Mouse (Mus musculus): ENCODE measurements around the gene Tm9sf4.

Gene Tm9sf4

DNA sequence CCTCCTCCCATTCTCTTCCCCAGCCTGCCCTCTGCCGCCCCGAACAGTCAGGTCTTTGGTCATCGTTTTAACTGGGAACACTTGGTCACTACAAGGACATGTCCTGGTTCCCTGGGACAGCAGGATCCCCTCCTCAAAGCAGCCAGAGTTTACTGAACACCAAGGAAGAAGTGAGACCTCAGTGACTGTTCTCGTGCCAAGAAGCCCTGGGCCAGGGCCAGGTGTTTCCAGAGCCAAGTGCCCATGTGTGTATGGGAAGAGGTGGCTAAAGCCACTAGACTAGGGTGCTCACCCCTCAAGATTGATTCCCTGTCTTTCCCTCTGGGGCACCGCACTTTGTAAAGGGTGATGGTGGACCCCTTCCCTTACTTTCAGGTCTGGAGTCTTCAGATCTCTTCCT, 48.2 kb downstream of the Tm9sf4 start:
- intact Hi-C loops (cut with DNase I) = no loop called here

DNA sequence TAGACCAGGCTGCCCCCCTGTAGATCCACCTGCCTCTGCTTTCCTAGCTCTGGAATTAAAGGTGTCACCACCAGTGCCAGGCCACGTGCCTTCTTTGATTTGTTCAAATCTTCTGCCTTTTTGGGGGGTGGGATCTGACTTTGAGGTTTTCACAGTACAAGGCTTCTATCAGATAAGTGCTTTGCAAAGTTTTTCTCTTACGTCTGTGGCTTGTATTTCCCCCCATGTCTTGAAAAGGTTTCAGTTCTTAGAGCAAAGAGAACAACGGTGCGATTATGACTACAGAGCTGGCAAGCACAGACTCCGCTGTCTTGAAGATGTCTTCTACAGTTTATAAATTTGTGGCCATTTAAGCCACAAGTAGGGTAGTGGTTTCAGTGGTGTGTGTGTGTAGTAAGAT, 50.3 kb downstream of the Tm9sf4 start:
- intact Hi-C loops (cut with DNase I) = no loop called here

- intact Hi-C loops (cut with DNase I) = no loop called here
Observed at GRCm38 (mm10) chr2:153213351-153213750, 52.2 kb downstream of the Tm9sf4 start.

DNA sequence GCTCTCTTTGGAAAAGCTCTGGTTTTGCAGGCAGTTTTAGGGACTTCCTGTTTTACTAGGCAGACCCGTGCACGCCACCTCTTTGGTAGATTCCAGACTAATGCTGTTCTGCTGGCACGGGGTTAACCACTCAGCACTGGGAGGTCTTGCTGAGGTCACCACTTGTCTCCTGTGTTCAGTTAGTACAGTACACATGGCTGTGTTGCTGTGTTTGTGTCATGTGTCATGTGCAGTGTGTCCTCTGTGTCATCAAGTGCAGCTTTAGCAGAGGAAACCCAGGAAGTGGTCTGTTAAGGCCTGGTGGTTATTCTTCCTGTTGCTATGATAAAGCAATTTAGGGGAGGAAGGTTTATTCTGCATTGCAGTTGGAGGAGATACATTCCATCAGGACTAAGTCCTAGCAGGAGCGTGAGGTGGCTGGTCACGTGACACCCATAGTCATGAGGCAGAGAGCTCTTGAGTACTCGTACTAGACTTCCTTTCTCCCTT, 53.7 kb downstream of the Tm9sf4 start:
- intact Hi-C loops (cut with DNase I) = no loop called here

GRCm38 (mm10) chr2:153215421-153215820, 54.3 kb downstream of the Tm9sf4 start:
- intact Hi-C loops (cut with DNase I) = no loop called here

DNA sequence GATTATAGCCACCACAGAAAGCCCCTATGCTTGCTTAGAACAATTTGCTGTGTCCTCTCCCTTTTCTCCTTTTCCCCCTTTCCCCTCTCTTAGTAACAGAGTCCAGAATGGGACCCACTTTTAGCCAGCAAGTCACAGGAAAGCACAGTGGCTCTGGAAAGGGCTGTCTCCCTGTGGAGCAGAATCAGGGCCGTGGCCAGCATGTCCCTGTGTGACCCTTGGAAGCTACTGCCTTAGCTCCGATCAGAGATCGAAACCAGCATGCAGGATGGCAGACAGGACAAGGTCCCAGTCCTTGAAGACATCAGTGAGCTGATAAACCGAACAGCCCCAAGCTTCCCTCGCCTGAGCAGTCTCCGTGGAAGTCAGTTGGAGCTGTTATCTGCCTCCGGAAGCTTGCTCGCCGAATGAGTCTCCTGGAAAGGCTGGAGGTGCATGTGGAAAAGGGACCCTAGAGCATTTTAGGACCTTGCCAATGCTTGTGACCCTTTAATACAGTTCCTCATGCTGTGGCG, 56.8 kb downstream of the Tm9sf4 start:
- intact Hi-C loops (cut with DNase I) = no loop called here

DNA sequence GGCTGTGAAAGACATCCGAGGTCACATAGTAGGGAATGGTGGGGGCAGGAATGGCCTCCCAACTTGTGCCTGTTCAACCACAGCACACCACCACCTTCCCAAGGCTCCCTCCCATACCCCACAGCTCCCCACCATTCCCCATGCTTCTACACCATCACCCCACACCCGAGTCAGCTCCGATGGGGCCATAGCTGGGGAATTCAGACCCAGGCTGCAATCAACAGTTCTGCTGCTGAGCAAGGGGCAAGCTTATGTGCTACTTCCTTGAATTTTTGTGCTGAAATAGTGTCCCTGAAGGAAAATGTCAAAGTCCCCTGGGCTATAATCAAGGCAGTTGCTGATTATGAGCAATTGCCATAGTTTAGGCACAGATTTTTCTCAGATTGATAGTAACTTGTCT, 57.4 kb downstream of the Tm9sf4 start:
- intact Hi-C loops (cut with DNase I) = no loop called here

- intact Hi-C loops (cut with DNase I) = no loop called here
Observed at GRCm38 (mm10) chr2:153221620-153222019, 60.5 kb downstream of the Tm9sf4 start.

DNA sequence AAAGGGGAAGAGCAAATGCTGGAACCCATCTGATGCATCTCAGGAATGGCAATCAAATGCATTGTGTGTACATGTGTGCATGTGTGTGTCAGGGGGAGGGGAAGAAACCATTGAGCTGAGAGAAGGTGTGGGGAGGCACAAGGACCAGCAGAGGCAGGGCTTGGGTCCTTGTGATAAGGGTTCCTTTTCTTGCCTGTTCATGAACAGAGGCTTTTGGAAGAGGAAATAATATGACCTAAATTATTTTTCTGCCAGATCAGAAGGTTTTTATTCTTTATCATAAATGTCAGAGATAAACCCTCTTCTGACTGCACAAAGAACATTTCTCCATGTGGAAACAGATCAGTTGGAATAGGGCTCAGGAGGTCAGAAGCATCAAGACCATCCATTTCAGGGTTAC, 61.0 kb downstream of the Tm9sf4 start:
- intact Hi-C loops (cut with DNase I) = no loop called here

- intact Hi-C loops (cut with DNase I) = no loop called here
Observed at GRCm38 (mm10) chr2:153222566-153222965, 61.5 kb downstream of the Tm9sf4 start.

DNA sequence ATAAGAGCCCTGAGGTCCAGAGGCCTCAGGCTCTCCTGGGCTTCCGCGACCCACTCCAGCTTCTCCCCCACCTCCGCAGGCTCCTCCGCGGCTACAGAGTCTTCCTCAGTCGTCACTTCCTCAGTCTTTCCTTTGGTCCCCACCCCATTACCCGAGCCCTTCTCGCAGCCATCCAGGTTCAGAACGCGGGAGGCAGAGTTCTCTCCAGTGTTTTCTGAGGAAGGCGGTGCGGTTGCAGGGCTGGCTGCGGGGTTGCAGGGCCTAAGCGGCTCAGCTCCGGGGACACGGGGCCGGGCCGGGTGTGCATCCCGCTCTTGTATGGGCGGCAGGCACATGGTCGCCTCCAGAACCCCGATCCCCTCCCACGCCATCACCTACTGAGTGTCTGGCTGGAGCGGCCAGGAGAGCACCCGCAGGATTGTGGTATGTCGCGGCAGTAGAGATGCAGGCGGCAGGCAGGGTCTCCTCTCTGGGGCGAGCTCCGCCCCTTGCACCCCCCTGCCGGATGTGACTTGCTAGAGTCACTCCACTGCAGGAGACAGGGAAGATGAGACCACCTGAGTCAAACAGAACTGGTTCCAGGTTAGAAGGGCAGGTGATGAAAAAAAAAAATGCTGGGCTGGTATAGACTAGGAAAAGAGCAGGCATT, 64.0 kb downstream of the Tm9sf4 start, which contains the start of gene Tspyl3:
TSS of gene Tspyl3 (minus strand) at position 496 of the 649 bp plus-strand sequence.
- intact Hi-C loops (cut with DNase I) = no loop called here

DNA sequence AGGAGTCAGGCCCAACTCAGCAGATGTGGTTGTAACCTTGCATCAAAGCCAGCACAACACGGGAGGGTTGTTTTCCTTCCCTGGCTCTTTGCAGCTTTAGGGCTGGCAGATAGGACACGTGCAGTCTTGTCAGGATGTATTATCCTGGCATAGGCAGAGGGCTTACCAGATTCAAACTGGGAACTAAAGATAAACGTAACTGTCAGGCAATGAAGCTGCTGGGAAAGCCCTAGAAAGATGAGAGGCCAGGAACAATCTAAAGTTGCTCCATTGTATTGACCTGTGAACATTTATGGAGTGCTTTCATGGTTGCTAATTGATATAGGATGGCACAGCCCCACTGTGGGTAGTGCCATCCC, 64.5 kb downstream of the Tm9sf4 start:
- intact Hi-C loops (cut with DNase I) = no loop called here

- intact Hi-C loops (cut with DNase I) = no loop called here
Observed at GRCm38 (mm10) chr2:153227959-153228358, 66.9 kb downstream of the Tm9sf4 start.

DNA sequence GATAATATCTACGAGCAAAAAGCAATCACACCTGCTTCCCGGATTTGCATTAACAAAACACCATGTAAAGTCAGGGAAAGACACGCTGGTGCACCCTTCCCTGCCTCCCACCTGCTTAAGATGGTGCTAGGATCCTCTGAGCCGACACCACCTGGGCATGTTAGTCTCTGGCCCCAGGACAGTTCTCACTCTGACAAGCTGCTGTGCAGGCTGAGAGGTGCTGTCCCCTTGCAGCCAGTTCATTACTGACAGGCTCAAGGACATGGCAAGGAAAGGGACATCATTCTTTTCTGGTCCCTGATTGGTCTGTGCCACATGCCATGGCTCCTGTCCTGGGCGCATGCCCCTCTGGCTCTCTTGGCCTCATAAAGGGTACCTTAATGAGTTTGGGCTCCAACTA, 67.4 kb downstream of the Tm9sf4 start:
- intact Hi-C loops (cut with DNase I) = no loop called here

GRCm38 (mm10) chr2:153237193-153237592, 76.1 kb downstream of the Tm9sf4 start:
- intact Hi-C loops (cut with DNase I) = no loop called here

- intact Hi-C loops (cut with DNase I) = no loop called here
Observed at GRCm38 (mm10) chr2:153237891-153238290, 76.8 kb downstream of the Tm9sf4 start.

DNA sequence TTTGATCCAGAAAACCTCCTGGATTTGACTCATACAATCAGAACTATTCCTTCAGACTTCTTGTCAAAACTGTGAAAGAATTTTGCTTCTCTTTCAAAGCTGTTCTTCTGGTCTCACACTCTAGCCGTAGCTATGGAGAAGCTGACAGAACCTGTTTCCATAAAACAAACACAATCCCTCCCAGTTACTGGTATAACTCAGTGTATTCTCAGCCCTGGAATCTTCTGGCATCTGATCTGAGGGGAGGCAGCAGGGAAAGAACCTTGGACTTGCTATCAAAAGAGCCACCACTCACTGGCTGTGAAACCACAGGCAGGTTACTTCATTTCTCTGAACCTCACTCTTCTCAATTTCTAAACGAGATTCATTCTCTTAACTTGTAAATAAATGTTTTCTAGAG, 77.3 kb downstream of the Tm9sf4 start:
- intact Hi-C loops (cut with DNase I) = no loop called here

GRCm38 (mm10) chr2:153239021-153239859, 78.1 kb downstream of the Tm9sf4 start:
- intact Hi-C loops (cut with DNase I) = no loop called here

DNA sequence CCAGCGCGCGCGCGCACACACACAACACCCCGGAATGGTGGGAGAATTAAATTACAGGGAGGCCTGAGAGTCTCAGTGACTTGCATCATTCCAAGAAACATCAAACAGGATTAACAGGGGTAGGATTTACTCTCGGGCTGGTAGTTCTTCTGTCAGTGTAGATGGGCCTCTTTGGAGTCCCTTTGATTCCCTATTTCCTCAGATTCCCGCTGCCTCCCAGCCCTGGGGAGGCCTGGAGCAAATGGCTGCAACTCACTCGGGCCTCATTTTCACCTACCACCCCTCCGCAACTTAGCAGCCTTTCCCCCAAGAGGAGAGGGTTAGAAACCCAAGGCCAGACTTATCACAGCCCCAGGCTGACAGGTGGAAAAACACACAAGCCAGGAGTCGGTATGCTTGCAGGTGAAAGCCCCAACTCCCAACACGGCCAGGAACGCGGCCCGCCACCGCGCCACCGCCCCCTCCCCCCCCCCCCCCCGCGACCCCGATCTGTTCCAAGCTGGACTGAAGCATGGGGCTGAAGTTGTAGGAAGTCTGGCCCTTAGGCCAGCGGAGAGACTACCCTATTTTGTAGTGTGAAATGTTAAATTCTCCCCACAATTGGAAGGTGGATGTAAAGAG, 78.9 kb downstream of the Tm9sf4 start:
- intact Hi-C loops (cut with DNase I) = loop anchor here (5.0 kb wide), 1 partner anchor 78 kb away; the partner anchor contains the start of gene Tm9sf4

DNA sequence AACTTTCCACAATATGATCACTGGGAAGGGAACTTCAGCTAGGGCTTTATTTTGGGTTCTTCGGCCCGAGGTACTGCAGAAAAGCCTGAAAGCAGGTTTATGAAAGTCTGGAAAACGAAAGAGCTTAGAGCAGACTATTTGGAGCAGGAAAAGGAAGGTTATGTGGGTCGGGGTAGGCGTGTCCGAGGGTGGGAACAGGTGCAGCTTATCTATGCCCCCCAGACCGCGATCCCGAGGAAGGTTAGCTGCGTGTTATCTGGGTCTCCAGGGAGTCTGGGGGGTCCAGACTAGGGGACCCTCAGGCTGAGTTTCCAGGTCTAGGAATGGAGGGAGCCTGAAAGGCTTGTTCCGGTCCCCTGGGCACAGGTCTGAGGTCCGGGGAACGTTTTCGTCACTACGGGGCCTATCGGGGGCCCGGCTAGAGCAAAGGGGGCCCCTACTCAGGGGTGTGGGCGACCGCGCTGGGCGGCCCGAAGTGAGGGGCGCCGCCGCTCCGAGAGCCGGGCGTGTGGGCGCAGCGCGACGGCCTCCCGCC, 79.7 kb downstream of the Tm9sf4 start:
- intact Hi-C loops (cut with DNase I) = loop anchor here (5.0 kb wide), 1 partner anchor 78 kb away; the partner anchor contains the start of gene Tm9sf4

DNA sequence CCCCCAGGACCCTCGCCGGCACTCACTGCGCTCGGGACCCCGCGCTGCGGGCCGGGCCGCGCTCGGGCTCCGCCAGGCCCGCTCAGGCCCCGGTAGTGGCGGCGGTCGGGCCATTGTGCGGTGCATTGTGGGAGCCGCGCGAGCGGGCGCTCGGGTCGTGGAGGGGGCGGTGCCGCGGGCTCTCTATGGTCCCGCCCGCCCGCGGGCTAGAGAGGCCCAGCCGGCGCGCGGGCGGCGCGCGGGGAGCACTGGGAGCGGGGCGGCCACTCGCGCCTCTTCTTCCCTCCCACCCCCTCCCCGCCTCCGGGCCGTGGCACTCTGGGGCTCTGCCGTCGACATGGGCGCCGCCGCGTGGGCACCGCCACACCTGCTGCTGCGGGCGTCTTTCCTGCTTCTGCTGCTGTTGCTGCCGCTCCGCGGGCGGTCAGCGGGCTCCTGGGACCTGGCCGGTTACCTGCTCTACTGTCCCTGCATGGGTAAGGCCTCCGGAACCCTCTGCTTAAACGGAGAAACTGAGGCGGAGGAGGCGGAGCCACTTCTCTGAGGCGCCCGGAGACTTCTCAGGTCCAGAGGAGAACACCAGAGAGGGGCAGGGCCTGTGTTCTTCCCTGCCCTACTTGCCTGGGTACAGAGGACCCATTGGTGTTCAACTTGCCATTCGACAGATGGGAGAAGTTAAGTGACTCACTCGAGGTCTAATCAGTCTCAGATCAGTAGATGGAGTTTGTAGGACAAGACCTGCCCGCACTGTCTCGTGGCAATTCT, 80.3 kb downstream of the Tm9sf4 start, which contains the start of the genes Plagl2 and Pofut1:
TSS of gene Plagl2 (minus strand) at position 177 of the 765 bp plus-strand sequence.
TSS of gene Pofut1 (plus strand) at position 284 of the 765 bp plus-strand sequence.
- intact Hi-C loops (cut with DNase I) = loop anchor here (5.0 kb wide), 1 partner anchor 79 kb away; the partner anchor contains the start of gene Tm9sf4
